Mouse (Mus musculus) CH12.LX (cell line): ENCODE measurements at regions not wholly inside any gene's neighbourhood (a gene's known extent, or its start where the extent isn't known, plus 50 kb on each side); places are given as distances from the start of the nearest gene placed in this dataset.

Source experiments
- DNase-seq: peaks from one replicate; pipeline ENCODE4 v3.0.0-alpha.2; 2013; ENCODE audit errors: extremely low read depth
- H3K27ac ChIP-seq: 2 replicates; pipeline ENCODE4 v1.5.1; 2012; ENCODE audit warnings: low read depth, mild to moderate bottlenecking, control low read depth, moderate library complexity; ENCODE audit not compliant: insufficient read depth
- H3K27me3 ChIP-seq: replicated peaks from 2 replicates; pipeline ENCODE3; 2012; ENCODE audit warnings: inconsistent platforms
- H3K36me3 ChIP-seq, 2 experiments: replicated peaks in 1 of 2; 2 replicates each; pipeline versions ENCODE3 to v1.6.1; 2012; ENCODE audit warnings: inconsistent platforms in 1 of 2, low read length in 1 of 2, mild to moderate bottlenecking in 1 of 2, mixed read lengths in 1 of 2, moderate library complexity in 1 of 2; ENCODE audit not compliant: control insufficient read depth in 1 of 2, insufficient read depth in 1 of 2
- H3K4me1 ChIP-seq, 2 experiments: 2 replicates each; pipeline ENCODE4 v1.6.1; 2012; ENCODE audit warnings: inconsistent platforms in 1 of 2, moderate library complexity in 1 of 2; ENCODE audit not compliant: insufficient read depth in 2 of 2, control insufficient read depth in 1 of 2
- H3K4me2 ChIP-seq: 2 replicates; pipeline ENCODE4 v1.6.1; 2012; ENCODE audit warnings: low read depth, mild to moderate bottlenecking, control low read depth; ENCODE audit not compliant: poor library complexity, insufficient read depth, severe bottlenecking
- H3K4me3 ChIP-seq, 3 experiments: fragments of 150-350 bp in 1 of 3; sonication (generic) in 1 of 3; replicated peaks in 1 of 3; 2 replicates each; pipeline versions ENCODE3 to v1.5.1; 2011 to 2012; ENCODE audit warnings: low read depth in 2 of 3, low read length in 2 of 3, mild to moderate bottlenecking in 2 of 3, moderate library complexity in 2 of 3, control low read depth in 1 of 3, improper control_type of control experiment in 1 of 3, inconsistent platforms in 1 of 3, mixed read lengths in 1 of 3; ENCODE audit not compliant: poor library complexity in 1 of 3
- H3K79me2 ChIP-seq: replicated peaks from 2 replicates; pipeline ENCODE4 v1.6.1; 2012; ENCODE audit warnings: mild to moderate bottlenecking, moderate library complexity; ENCODE audit not compliant: control insufficient read depth, poor library complexity, insufficient read depth, severe bottlenecking; ENCODE audit errors: extremely low read depth
- H3K9ac ChIP-seq: 2 replicates; pipeline ENCODE4 v1.6.1; 2012; ENCODE audit warnings: low read depth, mild to moderate bottlenecking, control low read depth, moderate library complexity; ENCODE audit not compliant: insufficient read depth
- H3K9me3 ChIP-seq: replicated peaks from 2 replicates; pipeline ENCODE3; 2012; ENCODE audit warnings: low read length, inconsistent platforms, mixed read lengths
- BHLHE40 ChIP-seq: IDR thresholded peaks from 2 replicates; pipeline ENCODE4 v1.6.1; 2011; ENCODE audit warnings: mild to moderate bottlenecking, low read depth, low read length, improper control_type of control experiment
- CHD1 ChIP-seq: IDR thresholded peaks from 2 replicates; pipeline ENCODE4 v1.6.1; 2012; ENCODE audit warnings: low read depth, low read length, improper control_type of control experiment, inconsistent platforms
- CHD2 ChIP-seq: IDR thresholded peaks from 2 replicates; pipeline ENCODE4 v1.6.1; 2011; ENCODE audit warnings: low read length, improper control_type of control experiment
- CTCF ChIP-seq, 2 experiments: IDR thresholded peaks in 1 of 2; conservative IDR thresholded peaks in 1 of 2; 2 replicates each; pipeline ENCODE4 v1.5.1; 2011 to 2012; ENCODE audit warnings: low read depth in 2 of 2, low read length in 2 of 2, improper control_type of control experiment in 1 of 2, inconsistent platforms in 1 of 2, mild to moderate bottlenecking in 1 of 2, moderate library complexity in 1 of 2
- ELF1 ChIP-seq: IDR thresholded peaks from 2 replicates; pipeline ENCODE4 v1.6.1; 2014; ENCODE audit warnings: low read depth, mild to moderate bottlenecking, inconsistent platforms, low read length, improper control_type of control experiment
- GABPA ChIP-seq: IDR thresholded peaks from 2 replicates; pipeline ENCODE4 v1.6.1; 2012; ENCODE audit warnings: low read depth, low read length, improper control_type of control experiment, inconsistent platforms; ENCODE audit not compliant: insufficient replicate concordance
- KAT2A ChIP-seq: IDR thresholded peaks from 2 replicates; pipeline ENCODE4 v1.6.1; 2012; ENCODE audit warnings: low read length, improper control_type of control experiment, inconsistent platforms; ENCODE audit not compliant: insufficient replicate concordance
- MAZ ChIP-seq: IDR thresholded peaks from 2 replicates; pipeline ENCODE4 v1.6.1; 2012; ENCODE audit warnings: low read depth, mild to moderate bottlenecking, inconsistent platforms, low read length, improper control_type of control experiment, moderate library complexity
- MEF2A ChIP-seq: IDR thresholded peaks from 2 replicates; pipeline ENCODE4 v1.6.1; 2014; ENCODE audit warnings: low read depth, mild to moderate bottlenecking, inconsistent platforms, low read length, improper control_type of control experiment, borderline replicate concordance
- MXI1 ChIP-seq: IDR thresholded peaks from 2 replicates; pipeline ENCODE4 v1.6.1; 2011; ENCODE audit warnings: mild to moderate bottlenecking, low read depth, low read length, improper control_type of control experiment
- NRF1 ChIP-seq: IDR thresholded peaks from 2 replicates; pipeline ENCODE4 v1.6.1; 2014; ENCODE audit warnings: low read depth, mild to moderate bottlenecking, inconsistent platforms, low read length, improper control_type of control experiment, moderate library complexity
- PAX5 ChIP-seq: IDR thresholded peaks from 2 replicates; pipeline ENCODE4 v1.6.1; 2012; ENCODE audit warnings: low read length, inconsistent platforms, mixed read lengths
- POLR2AphosphoS2 ChIP-seq: IDR thresholded peaks from 2 replicates; pipeline ENCODE4 v1.6.1; 2011; ENCODE audit warnings: low read depth, low read length, improper control_type of control experiment
- RAD21 ChIP-seq: IDR thresholded peaks from 2 replicates; pipeline ENCODE4 v1.6.1; 2011; ENCODE audit warnings: low read depth, mild to moderate bottlenecking, low read length, improper control_type of control experiment, moderate library complexity
- SMC3 ChIP-seq: IDR thresholded peaks from 2 replicates; pipeline ENCODE4 v1.6.1; 2011; ENCODE audit warnings: low read depth, low read length, improper control_type of control experiment
- TBP ChIP-seq: conservative IDR thresholded peaks from 2 replicates; pipeline ENCODE4 v1.6.1; 2011; ENCODE audit warnings: low read depth, low read length, improper control_type of control experiment
- TCF12 ChIP-seq: IDR thresholded peaks from 2 replicates; pipeline ENCODE4 v1.6.1; 2014; ENCODE audit warnings: low read depth, mild to moderate bottlenecking, inconsistent platforms, low read length, improper control_type of control experiment
- USF2 ChIP-seq: conservative IDR thresholded peaks from 2 replicates; pipeline ENCODE4 v1.6.1; 2011; ENCODE audit warnings: low read depth, low read length, improper control_type of control experiment
- ZC3H11A ChIP-seq: IDR thresholded peaks from 2 replicates; pipeline ENCODE4 v1.6.1; 2012; ENCODE audit warnings: low read depth, mild to moderate bottlenecking, inconsistent platforms, low read length, improper control_type of control experiment
- ZNF384 ChIP-seq: IDR thresholded peaks from 2 replicates; pipeline ENCODE4 v1.6.1; 2012; ENCODE audit warnings: low read depth, low read length, improper control_type of control experiment, inconsistent platforms
- dilution Hi-C: fragments of 300-500 bp; cut with MboI; formaldehyde crosslinking; loops from 2 replicates; pipeline ENCODE4 v1.14.3; 2020; ENCODE audit warnings: low sequenced_read_pairs; ENCODE audit not compliant: extremely low pct_unique_long_range_greater_than_20kb, extremely low pct_ligation_motif_present
- in situ Hi-C: fragments of 300-500 bp; cut with MboI; formaldehyde crosslinking; loops from 3 replicates; pipeline ENCODE4 v1.14.3; 2019; ENCODE audit warnings: low sequenced_read_pairs, low pct_ligation_motif_present, low pct_unique_long_range_greater_than_20kb, mixed read lengths

GRCm38 (mm10) chr4:66522097-66522809, 117.8 kb upstream of the Astn2 start:
- Histone ChIP-seq H3K9me3 (peaks cover 54% of the 10 kb centered on the region), H3K79me2 (no peaks in the 10 kb centered on the region), H3K4me2 (no peak overlapping the region), H3K36me3 (no peaks in the 10 kb centered on the region), H3K27me3 (no peaks in the 10 kb centered on the region), H3K4me3 (no peak overlapping the region), H3K4me1 (no peaks in the 10 kb centered on the region), H3K9ac (no peak overlapping the region), H3K27ac (no peak overlapping the region)
- in situ Hi-C loops (no loop called here), dilution Hi-C loops (no loop called here)
- no peak for TF ChIP-seq NRF1
- no peak for TF ChIP-seq POLR2AphosphoS2
- no peak for TF ChIP-seq MXI1
- no peak for TF ChIP-seq CTCF (conservative IDR thresholded peaks at IDR 0.05 in 1 of 2, IDR thresholded peaks at IDR 0.05 in 1 of 2; ENCODE audit: low read depth in 2 of 2, low read length in 2 of 2)
- TF ChIP-seq MEF2A, result no peak
- TF ChIP-seq CHD1, result no peak
- no peak for TF ChIP-seq CHD2
- TF ChIP-seq MAZ, result no peak
- TF ChIP-seq PAX5, result no peak
- TF ChIP-seq BHLHE40, result no peak
- no peak for TF ChIP-seq USF2
- no peak for TF ChIP-seq ELF1
- DNase-seq, result no peak

DNA sequence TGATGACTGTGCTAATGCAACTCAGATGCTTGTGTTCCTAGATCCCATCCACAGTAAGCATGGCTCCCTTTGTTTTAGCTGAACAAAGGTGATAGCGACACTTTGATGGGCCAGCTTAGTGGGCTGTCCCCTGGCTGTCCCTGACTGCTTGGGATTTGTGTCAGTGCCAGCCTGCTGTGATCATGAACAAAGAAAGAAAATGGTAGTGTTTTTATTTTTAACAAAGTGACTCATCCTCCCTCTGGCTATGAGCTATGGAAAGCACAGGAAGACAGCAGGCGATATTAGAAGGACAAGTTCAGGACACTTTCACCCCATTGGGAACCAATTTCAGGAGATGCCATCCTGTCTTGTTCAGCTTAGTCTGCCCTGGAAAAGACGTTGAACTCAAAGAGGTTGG, 116.4 kb upstream of the Astn2 start:
- Histone ChIP-seq H3K27me3 (no peaks in the 10 kb centered on the region), H3K9me3 (peaks cover 53% of the 10 kb centered on the region), H3K9ac (no peak overlapping the region), H3K4me2 (no peak overlapping the region), H3K27ac (no peak overlapping the region), H3K4me3 (no peak overlapping the region), H3K4me1 (no peaks in the 10 kb centered on the region), H3K79me2 (no peaks in the 10 kb centered on the region)
- dilution Hi-C loops (no loop called here), in situ Hi-C loops (no loop called here)
- no peak for DNase-seq
- no peak for TF ChIP-seq ZC3H11A
- no peak for TF ChIP-seq ELF1
- no peak for TF ChIP-seq KAT2A
- TF ChIP-seq ZNF384, result no peak
- TF ChIP-seq TBP, result no peak
- TF ChIP-seq TCF12, result no peak
- TF ChIP-seq RAD21, result no peak
- TF ChIP-seq POLR2AphosphoS2, result no peak
- no peak for TF ChIP-seq CHD2
- TF ChIP-seq MEF2A, result no peak
- TF ChIP-seq SMC3, result no peak
- no peak for TF ChIP-seq MXI1
- no peak for TF ChIP-seq GABPA
- TF ChIP-seq, all 38 proteins: peak for 0
- no peaks in the 10 kb centered on the region for H3K36me3 ChIP-seq
